Mouse (Mus musculus): Measurements from ENCODE around the gene BC025920. TPM values are rescaled to one million over a fixed set of nuclear protein-coding genes. Genes with fewer than 3 reads are reported as not detected.
A peak's percentile ranks its signal among the peaks of the same experiment; 100 is the strongest.

The BC025920 gene
- polyA plus RNA-seq, 1 experiment from 2014 or later, result 2.1 TPM

- Histone ChIP-seq H3K4me1 (replicated peaks) (peaks cover 83% of the 10 kb centered on the region), H3K4me3 (peak overlapping the region; percentile 35)
These were observed 37.5 kb upstream of the BC025920 start for GRCm38 (mm10) chr10:81568381-81569191.

GRCm38 (mm10) chr10:81569507-81570237 is 36.4 kb upstream of the BC025920 start:
- Histone ChIP-seq H3K36me3 (peaks cover 18% of the 10 kb centered on the region), H3K9me3 (no peaks in the 10 kb centered on the region), H3K4me3 (no peak overlapping the region), H3K4me1 (replicated peaks) (peaks cover 82% of the 10 kb centered on the region), H3K27ac (peak overlapping the region; percentile 85), H3K27me3 (ENCODE audit: insufficient read depth, poor library complexity, severe bottlenecking) (peaks cover 87% of the 10 kb centered on the region)
- no peak for DNase-seq (ENCODE audit: low spot score)
- 42% methylated on average over 9 of the region's 9 CpGs for WGBS

More at GRCm38 (mm10) chr10:81568381-81569191, 37.5 kb upstream of the BC025920 start:
- no peak for DNase-seq (ENCODE audit: low spot score)
- peaks cover 27% of the 10 kb centered on the region for H3K36me3 ChIP-seq
- WGBS, result 13% methylated on average over 16 of the region's 16 CpGs
- peaks cover 87% of the 10 kb centered on the region for H3K27me3 ChIP-seq (ENCODE audit: insufficient read depth, poor library complexity, severe bottlenecking)
- H3K27ac ChIP-seq, result peak overlapping the region; percentile 85
- no peaks in the 10 kb centered on the region for H3K9me3 ChIP-seq

- Histone ChIP-seq H3K27me3 (ENCODE audit: insufficient read depth, poor library complexity, severe bottlenecking) (peaks cover 87% of the 10 kb centered on the region), H3K36me3 (peaks cover 11% of the 10 kb centered on the region), H3K4me3 (peak overlapping the region; percentile 52), H3K27ac (peak overlapping the region; percentile 85), H3K9me3 (no peaks in the 10 kb centered on the region), H3K4me1 (replicated peaks) (peaks cover 82% of the 10 kb centered on the region)
- under 1% methylated on average over 11 of the region's 11 CpGs for WGBS
- DNase-seq (ENCODE audit: low spot score), result no peak
These were observed 35.8 kb upstream of the BC025920 start for GRCm38 (mm10) chr10:81570238-81570800.

GRCm38 (mm10) chr10:81570831-81571500 is 35.1 kb upstream of the BC025920 start:
- WGBS, result under 1% methylated on average over 34 of the region's 34 CpGs
- peak; percentile 96 for DNase-seq (ENCODE audit: low spot score)
- peaks cover 82% of the 10 kb centered on the region for H3K4me1 ChIP-seq (replicated peaks)
- H3K4me3 ChIP-seq, result peak overlapping the region; percentile 52
- peaks cover 87% of the 10 kb centered on the region for H3K27me3 ChIP-seq (ENCODE audit: insufficient read depth, poor library complexity, severe bottlenecking)
- peak overlapping the region; percentile 85 for H3K27ac ChIP-seq
- H3K36me3 ChIP-seq, result peaks cover 5% of the 10 kb centered on the region
- no peaks in the 10 kb centered on the region for H3K9me3 ChIP-seq

- H3K4me3 ChIP-seq, result peak overlapping the region; percentile 52
- H3K9me3 ChIP-seq, result no peaks in the 10 kb centered on the region
- no peaks in the 10 kb centered on the region for H3K36me3 ChIP-seq
- H3K27me3 ChIP-seq (ENCODE audit: insufficient read depth, poor library complexity, severe bottlenecking), result peaks cover 87% of the 10 kb centered on the region
- WGBS, result 1% methylated on average over 18 of the region's 18 CpGs
- peak; percentile 98 for DNase-seq (ENCODE audit: low spot score)
- peaks cover 82% of the 10 kb centered on the region for H3K4me1 ChIP-seq (replicated peaks)
- peak overlapping the region; percentile 79 for H3K27ac ChIP-seq
These were observed 34.6 kb upstream of the BC025920 start for GRCm38 (mm10) chr10:81571501-81571876.

- peak overlapping the region; percentile 52 for H3K4me3 ChIP-seq
- H3K27ac ChIP-seq, result peak overlapping the region; percentile 75
- WGBS, result 2% methylated on average over 9 of the region's 9 CpGs
- H3K4me1 ChIP-seq (replicated peaks), result peaks cover 83% of the 10 kb centered on the region
- H3K36me3 ChIP-seq, result no peaks in the 10 kb centered on the region
- no peaks in the 10 kb centered on the region for H3K9me3 ChIP-seq
- DNase-seq (ENCODE audit: low spot score), result no peak
- H3K27me3 ChIP-seq (ENCODE audit: insufficient read depth, poor library complexity, severe bottlenecking), result peaks cover 87% of the 10 kb centered on the region
These were observed 33.9 kb upstream of the BC025920 start for GRCm38 (mm10) chr10:81572133-81572671.

GRCm38 (mm10) chr10:81572975-81573374 is 33.1 kb upstream of the BC025920 start:
- Histone ChIP-seq H3K36me3 (no peaks in the 10 kb centered on the region), H3K27ac (peak overlapping the region; percentile 75), H3K27me3 (ENCODE audit: insufficient read depth, poor library complexity, severe bottlenecking) (peaks cover 87% of the 10 kb centered on the region), H3K4me3 (peak overlapping the region; percentile 52; the same call in 1 of the 2 replicates), H3K9me3 (no peaks in the 10 kb centered on the region), H3K4me1 (replicated peaks) (peaks cover 76% of the 10 kb centered on the region)
- WGBS, result 11% methylated on average over 9 of the region's 9 CpGs
- no peak for DNase-seq (ENCODE audit: low spot score)

- peak within 1 kb of the TSS; percentile 55 for H3K4me3 ChIP-seq
- H3K4me1 ChIP-seq (replicated peaks), result peaks cover 62% of the 10 kb centered on the region
- no peak for DNase-seq (ENCODE audit: low spot score)
- 17% methylated on average over 10 of the region's 10 CpGs for WGBS
- H3K36me3 ChIP-seq, result no peaks in the 10 kb centered on the region
- H3K27me3 ChIP-seq (ENCODE audit: insufficient read depth, poor library complexity, severe bottlenecking), result peaks cover 87% of the 10 kb centered on the region
- peak within 1 kb of the TSS; percentile 81 for H3K27ac ChIP-seq
- no peaks in the 10 kb centered on the region for H3K9me3 ChIP-seq
These were observed 31.7 kb upstream of the BC025920 start, which contains the start of gene Tle2 for GRCm38 (mm10) chr10:81574081-81575056. Gene Tle2, plus strand, starts transcription at chr10:81574561.

- H3K9me3 ChIP-seq, result no peaks in the 10 kb centered on the region
- peak overlapping the region; percentile 81 for H3K27ac ChIP-seq
- H3K4me3 ChIP-seq, result peak overlapping the region; percentile 55
- DNase-seq (ENCODE audit: low spot score), result peak; percentile 46
- peaks cover 87% of the 10 kb centered on the region for H3K27me3 ChIP-seq (ENCODE audit: insufficient read depth, poor library complexity, severe bottlenecking)
- under 1% methylated on average over 30 of the region's 30 CpGs for WGBS
- peaks cover 57% of the 10 kb centered on the region for H3K4me1 ChIP-seq (replicated peaks)
- H3K36me3 ChIP-seq, result no peaks in the 10 kb centered on the region
These were observed 30.9 kb upstream of the BC025920 start for GRCm38 (mm10) chr10:81575208-81575631.

GRCm38 (mm10) chr10:81575695-81576094 is 30.4 kb upstream of the BC025920 start:
- Histone ChIP-seq H3K27me3 (ENCODE audit: insufficient read depth, poor library complexity, severe bottlenecking) (peaks cover 90% of the 10 kb centered on the region), H3K4me1 (replicated peaks) (peaks cover 57% of the 10 kb centered on the region), H3K9me3 (no peaks in the 10 kb centered on the region), H3K4me3 (peak overlapping the region; percentile 55), H3K27ac (peak overlapping the region; percentile 81), H3K36me3 (no peaks in the 10 kb centered on the region)
- WGBS, result 4% methylated on average over 6 of the region's 6 CpGs
- no peak for DNase-seq (ENCODE audit: low spot score)

GRCm38 (mm10) chr10:81579967-81580366 is 26.1 kb upstream of the BC025920 start:
- Histone ChIP-seq H3K4me1 (replicated peaks) (peaks cover 53% of the 10 kb centered on the region), H3K27me3 (ENCODE audit: insufficient read depth, poor library complexity, severe bottlenecking) (peaks cover 98% of the 10 kb centered on the region), H3K4me3 (no peak overlapping the region), H3K27ac (no peak overlapping the region), H3K9me3 (no peaks in the 10 kb centered on the region), H3K36me3 (no peaks in the 10 kb centered on the region)
- 69% methylated on average over 4 of the region's 4 CpGs for WGBS
- DNase-seq (ENCODE audit: low spot score), result no peak

All from hindbrain, embryonic 10.5 days (tissue).